Mouse (Mus musculus): ENCODE measurements around the gene Grm1. TPM values are rescaled to one million over a fixed set of nuclear protein-coding genes. Genes with fewer than 3 reads are reported as not detected.
A peak's percentile ranks its signal among the peaks of the same experiment; 100 is the strongest.

The Grm1 gene
- total and polyA plus RNA-seq, 2 experiments from 2014 or later = 13.9 to 29.8 TPM

DNA sequence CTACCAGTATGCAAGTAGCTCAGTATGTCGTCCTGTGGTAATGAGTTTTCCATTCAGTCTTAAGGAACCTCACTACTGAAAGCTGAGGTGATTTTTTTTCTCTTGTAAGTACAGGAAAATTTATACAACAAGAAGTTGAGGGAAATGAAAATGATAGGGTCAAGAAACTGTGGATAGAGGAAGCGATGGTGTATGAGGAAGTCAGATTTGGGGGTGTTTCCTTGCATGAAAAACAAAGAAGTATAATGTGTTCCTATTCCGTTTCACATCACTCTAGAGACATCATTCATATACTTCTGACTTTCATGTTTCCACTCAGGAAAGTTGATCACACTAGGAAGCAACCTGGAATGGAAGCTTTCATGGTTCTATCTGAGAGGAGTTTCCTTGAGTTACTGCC is 422.2 kb downstream of the Grm1 start:
- no peaks in the 10 kb centered on the region for H3K9me3 ChIP-seq (ENCODE audit: low read length)
- ATAC-seq = no peak
- 79% methylated on average over 3 of the region's 3 CpGs for WGBS

GRCm38 (mm10) chr10:10659161-10659560 is 423.0 kb downstream of the Grm1 start:
- H3K9me3 ChIP-seq (ENCODE audit: low read length) = no peaks in the 10 kb centered on the region
- DNase-seq (ENCODE audit: low spot score) (no peak), ATAC-seq (no peak)
- H3K36me3 ChIP-seq (ENCODE audit: insufficient read depth, low read length) = no peaks in the 10 kb centered on the region
- H3K4me2 ChIP-seq (ENCODE audit: low read depth, low read length) = no peak overlapping the region
- WGBS = 70% methylated on average over 3 of the region's 3 CpGs
- no peaks in the 10 kb centered on the region for H3K4me1 ChIP-seq (ENCODE audit: insufficient read depth, low read length)
- H3K4me3 ChIP-seq (ENCODE audit: low read length) = no peak overlapping the region
- no peaks in the 10 kb centered on the region for H3K27me3 ChIP-seq (ENCODE audit: insufficient read depth, low read length)
- H3K27ac ChIP-seq = no peak overlapping the region
- H3K9ac ChIP-seq (replicated peaks; ENCODE audit: low read length) = no peak overlapping the region
- TF ChIP-seq CTCF (IDR thresholded peaks at IDR 0.05; ENCODE audit: low read depth) = no peak

More for the DNA sequence above, 422.2 kb downstream of the Grm1 start:
- H3K36me3 ChIP-seq (ENCODE audit: insufficient read depth, low read length) = no peaks in the 10 kb centered on the region
- DNase-seq (ENCODE audit: low spot score) = no peak
- no peak overlapping the region for H3K4me2 ChIP-seq (ENCODE audit: low read depth, low read length)
- no peak overlapping the region for H3K9ac ChIP-seq (replicated peaks; ENCODE audit: low read length)
- H3K4me3 ChIP-seq (ENCODE audit: low read length) = no peak overlapping the region
- no peak overlapping the region for H3K27ac ChIP-seq
- no peak for TF ChIP-seq CTCF (IDR thresholded peaks at IDR 0.05; ENCODE audit: low read depth)
- H3K4me1 ChIP-seq (ENCODE audit: insufficient read depth, low read length) = no peaks in the 10 kb centered on the region
- no peaks in the 10 kb centered on the region for H3K27me3 ChIP-seq (ENCODE audit: insufficient read depth, low read length)

GRCm38 (mm10) chr10:10656621-10657020 is 425.5 kb downstream of the Grm1 start:
- no peak for TF ChIP-seq CTCF (IDR thresholded peaks at IDR 0.05; ENCODE audit: low read depth)
- Histone ChIP-seq H3K36me3 (ENCODE audit: insufficient read depth, low read length) (no peaks in the 10 kb centered on the region), H3K4me1 (ENCODE audit: insufficient read depth, low read length) (no peaks in the 10 kb centered on the region), H3K4me2 (ENCODE audit: low read depth, low read length) (no peak overlapping the region), H3K9ac (replicated peaks; ENCODE audit: low read length) (no peak overlapping the region), H3K27ac (no peak overlapping the region), H3K4me3 (ENCODE audit: low read length) (no peak overlapping the region), H3K9me3 (ENCODE audit: low read length) (no peaks in the 10 kb centered on the region), H3K27me3 (ENCODE audit: insufficient read depth, low read length) (no peaks in the 10 kb centered on the region)
- no peak for ATAC-seq
- peak; percentile 37 for DNase-seq (ENCODE audit: low spot score)
- WGBS = 65% methylated on average over 4 of the region's 4 CpGs

DNA sequence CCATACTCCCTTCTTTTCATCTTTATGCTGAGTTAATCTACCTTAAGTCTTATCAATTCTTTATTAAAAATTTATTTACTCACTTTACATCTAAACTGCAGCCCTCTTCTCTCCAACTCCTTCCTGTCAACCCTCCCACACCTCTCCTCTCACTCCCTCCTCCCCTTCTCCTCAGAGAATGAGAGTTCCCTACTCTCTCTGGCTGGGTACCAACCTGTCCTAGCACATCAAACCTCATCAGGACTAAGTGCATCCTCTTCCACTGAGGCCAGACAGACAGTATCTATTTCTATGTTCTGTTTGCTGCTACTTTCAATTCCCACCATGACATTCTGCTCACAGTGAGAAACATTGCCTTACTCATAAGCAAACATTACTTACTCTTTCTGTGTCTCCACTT is 426.2 kb downstream of the Grm1 start:
- Histone ChIP-seq H3K27me3 (ENCODE audit: insufficient read depth, low read length) (no peaks in the 10 kb centered on the region), H3K4me3 (ENCODE audit: low read length) (no peak overlapping the region), H3K36me3 (ENCODE audit: insufficient read depth, low read length) (no peaks in the 10 kb centered on the region), H3K9ac (replicated peaks; ENCODE audit: low read length) (no peak overlapping the region), H3K4me1 (ENCODE audit: insufficient read depth, low read length) (no peaks in the 10 kb centered on the region), H3K4me2 (ENCODE audit: low read depth, low read length) (no peak overlapping the region), H3K9me3 (ENCODE audit: low read length) (no peaks in the 10 kb centered on the region), H3K27ac (no peak overlapping the region)
- DNase-seq (ENCODE audit: low spot score) = no peak
- no peak for ATAC-seq
- TF ChIP-seq CTCF (IDR thresholded peaks at IDR 0.05; ENCODE audit: low read depth) = no peak

Other genes starting within 250 kb of the Grm1 start
- gene Shprh, start 67.1 kb upstream of the Grm1 start, total RNA-seq (2014; rRNA removed) = 17.5 and 20.3 TPM in 2 replicates
- gene Shprh, start 67.1 kb upstream of the Grm1 start, polyA plus RNA-seq (2015; fragmentation: Nextera tagmentation; extraction: Ambion mirVana) = 16.2 TPM in 2 replicates
- 7.6 and 8.8 TPM in 2 replicates for gene Fbxo30, start 199.0 kb upstream of the Grm1 start, total RNA-seq (2014; rRNA removed)
- 11.3 and 12.2 TPM in 2 replicates for gene Fbxo30, start 199.0 kb upstream of the Grm1 start, polyA plus RNA-seq (2015; fragmentation: Nextera tagmentation; extraction: Ambion mirVana)

Data from hindbrain, postnatal 0 days (tissue).